Mouse (Mus musculus): ENCODE results near the gene Cdc42ep3.

DNA sequence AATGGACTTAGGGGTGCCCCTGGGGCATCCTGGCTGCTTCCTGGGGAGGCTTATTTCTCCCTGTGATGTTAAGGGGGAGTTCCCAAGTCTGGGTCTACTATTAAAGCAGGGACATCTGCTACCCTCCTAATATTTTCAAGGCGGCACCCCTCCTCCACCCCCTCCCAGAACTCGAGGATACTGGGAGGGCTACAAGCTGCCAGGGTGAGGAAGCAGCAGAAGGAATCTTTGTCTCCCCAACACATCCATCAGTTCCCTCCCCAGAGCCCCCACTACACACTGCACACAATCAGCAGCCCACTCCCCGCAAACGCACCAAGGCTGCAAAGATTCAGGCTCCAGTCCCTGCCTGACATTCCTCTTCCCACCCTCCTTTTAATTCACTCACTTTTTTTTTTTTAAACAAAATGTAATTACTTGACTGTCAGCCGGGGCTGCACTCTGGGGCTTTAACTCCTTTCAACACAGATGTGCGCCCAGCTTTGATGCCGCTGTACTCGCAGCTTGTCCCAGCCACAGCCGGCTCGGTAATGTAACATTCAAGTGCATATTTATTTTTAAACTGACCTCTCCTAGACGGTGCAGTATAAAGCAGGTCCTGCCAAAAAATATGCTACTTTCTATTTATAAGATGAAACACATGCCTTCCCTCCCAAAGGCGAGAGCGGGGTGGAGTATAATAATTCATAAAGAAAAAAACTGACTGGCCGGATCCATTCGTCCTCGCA is 1.3 kb downstream of the Cdc42ep3 start:
- no peak for TF ChIP-seq POLR2A (IDR thresholded peaks at IDR 0.05; ENCODE audit: low read depth, low read length)
- no peak for TF ChIP-seq CTCF (conservative IDR thresholded peaks at IDR 0.05; ENCODE audit: insufficient read depth, insufficient read length, low read depth, low read length)

All from kidney, adult 2 months (tissue).